Mouse (Mus musculus): ENCODE results near the gene Jarid2.

The Jarid2 gene

GRCm38 (mm10) chr13:44915945-44916344 lies 186.7 kb downstream of the Jarid2 start:
- no peak for DNase-seq (ENCODE audit: low spot score in 2 of 2)

GRCm38 (mm10) chr13:44917202-44917601 lies 187.9 kb downstream of the Jarid2 start:
- no peak for DNase-seq (ENCODE audit: low spot score in 2 of 2)

- no peak for DNase-seq (ENCODE audit: low spot score in 2 of 2)
Observed at GRCm38 (mm10) chr13:44918269-44918668, 189.0 kb downstream of the Jarid2 start.

GRCm38 (mm10) chr13:44921095-44921494 lies 191.8 kb downstream of the Jarid2 start:
- peak in 1 of 2 experiments; percentile 47 for DNase-seq (ENCODE audit: low spot score in 2 of 2)

- DNase-seq (ENCODE audit: low spot score in 2 of 2) = no peak
Observed at GRCm38 (mm10) chr13:44921721-44922120, 192.4 kb downstream of the Jarid2 start.

GRCm38 (mm10) chr13:44924042-44924441 lies 194.8 kb downstream of the Jarid2 start:
- DNase-seq (ENCODE audit: low spot score in 2 of 2) = no peak

- DNase-seq (ENCODE audit: low spot score in 2 of 2) = no peak
Observed at GRCm38 (mm10) chr13:44925173-44925572, 195.9 kb downstream of the Jarid2 start.

- DNase-seq (ENCODE audit: low spot score in 2 of 2) = no peak
Observed at GRCm38 (mm10) chr13:44926311-44926710, 197.0 kb downstream of the Jarid2 start.

- DNase-seq (ENCODE audit: low spot score in 2 of 2) = no peak
Observed at GRCm38 (mm10) chr13:44932307-44933264, 203.3 kb downstream of the Jarid2 start.

GRCm38 (mm10) chr13:44933575-44933974 lies 204.3 kb downstream of the Jarid2 start:
- no peak for DNase-seq (ENCODE audit: low spot score in 2 of 2)

GRCm38 (mm10) chr13:44937681-44938080 lies 208.4 kb downstream of the Jarid2 start:
- DNase-seq (ENCODE audit: low spot score in 2 of 2) = no peak

- no peak for DNase-seq (ENCODE audit: low spot score in 2 of 2)
Observed at GRCm38 (mm10) chr13:44939326-44940035, 210.2 kb downstream of the Jarid2 start.

- DNase-seq (ENCODE audit: low spot score in 2 of 2) = no peak
Observed at GRCm38 (mm10) chr13:44943618-44944017, 214.3 kb downstream of the Jarid2 start.

GRCm38 (mm10) chr13:44946880-44947635 lies 217.8 kb downstream of the Jarid2 start:
- DNase-seq (ENCODE audit: low spot score in 2 of 2) = peak; percentile 58 to 61

- peak; percentile 54 to 66 for DNase-seq (ENCODE audit: low spot score in 2 of 2)
Observed at GRCm38 (mm10) chr13:44948320-44949250, 219.3 kb downstream of the Jarid2 start.

GRCm38 (mm10) chr13:44952393-44953086 lies 223.3 kb downstream of the Jarid2 start:
- no peak for DNase-seq (ENCODE audit: low spot score in 2 of 2)

GRCm38 (mm10) chr13:44953546-44954231 lies 224.4 kb downstream of the Jarid2 start:
- DNase-seq (ENCODE audit: low spot score in 2 of 2) = no peak

- no peak for DNase-seq (ENCODE audit: low spot score in 2 of 2)
Observed at GRCm38 (mm10) chr13:44954232-44954568, 224.9 kb downstream of the Jarid2 start.

GRCm38 (mm10) chr13:44955781-44956180 lies 226.5 kb downstream of the Jarid2 start:
- DNase-seq (ENCODE audit: low spot score in 2 of 2) = no peak

- DNase-seq (ENCODE audit: low spot score in 2 of 2) = no peak
Observed at GRCm38 (mm10) chr13:44957049-44957448, 227.8 kb downstream of the Jarid2 start.

Measured in right cerebral cortex, adult 2 months (tissue).